Mouse (Mus musculus) heart, embryonic 14.5 days (tissue): ENCODE data around the gene Gnl2. TPM values are rescaled to one million over a fixed set of nuclear protein-coding genes. Genes with fewer than 3 reads are reported as not detected.
A peak's percentile ranks its signal among the peaks of the same experiment; 100 is the strongest.

Experiments
- ATAC-seq: fragments of 200-750 bp; cut with Nextera tagmentation; 2 replicates; pipeline ENCODE4 v1.8.0; 2017; ENCODE audit warnings: low read depth, moderate TSS enrichment; ENCODE audit not compliant: insufficient number of reproducible peaks, insufficient read depth, low FRiP score
- H3K27ac ChIP-seq, 2 experiments: fragments of 200-500 bp in 1 of 2; fragments of 300-500 bp in 1 of 2; sonication (generic) in 1 of 2; replicated peaks in 1 of 2; 2 replicates each; pipeline ENCODE4 v1.5.1; 2012 to 2014; ENCODE audit warnings: low read depth in 2 of 2, low read length in 2 of 2, control low read depth in 1 of 2, mild to moderate bottlenecking in 1 of 2, mixed read lengths in 1 of 2; ENCODE audit not compliant: control insufficient read depth in 1 of 2, insufficient read depth in 1 of 2
- H3K27me3 ChIP-seq: fragments of 300-500 bp; sonication (generic); 2 replicates; pipeline ENCODE4 v1.6.1; 2014; ENCODE audit warnings: mild to moderate bottlenecking, low read length, control low read depth; ENCODE audit not compliant: control insufficient read depth, insufficient read depth
- H3K36me3 ChIP-seq: fragments of 300-500 bp; sonication (generic); 2 replicates; pipeline ENCODE4 v1.6.1; 2014; ENCODE audit warnings: mild to moderate bottlenecking, control low read depth, low read length, mixed read lengths; ENCODE audit not compliant: control insufficient read depth, insufficient read depth
- H3K4me1 ChIP-seq, 2 experiments: fragments of 200-500 bp in 1 of 2; fragments of 300-500 bp in 1 of 2; sonication (generic) in 1 of 2; 2 replicates each; pipeline ENCODE4 v1.6.1; 2012 to 2014; ENCODE audit warnings: low read length in 2 of 2, control low read depth in 1 of 2, mixed read lengths in 1 of 2; ENCODE audit not compliant: control insufficient read depth in 2 of 2, insufficient read depth in 2 of 2
- H3K4me2 ChIP-seq: fragments of 300-500 bp; sonication (generic); 2 replicates; pipeline ENCODE4 v1.6.1; 2014; ENCODE audit warnings: mild to moderate bottlenecking, low read length
- H3K4me3 ChIP-seq, 2 experiments: fragments of 200-500 bp in 1 of 2; fragments of 300-500 bp in 1 of 2; sonication (generic) in 1 of 2; 2 replicates each; pipeline ENCODE4 v1.5.1; 2012 to 2014; ENCODE audit warnings: low read length in 2 of 2, mild to moderate bottlenecking in 2 of 2, control low read depth in 1 of 2, low read depth in 1 of 2, moderate library complexity in 1 of 2; ENCODE audit not compliant: control insufficient read depth in 1 of 2, insufficient read depth in 1 of 2
- H3K9ac ChIP-seq: fragments of 300-500 bp; sonication (generic); 2 replicates; pipeline ENCODE4 v1.6.1; 2014; ENCODE audit warnings: mild to moderate bottlenecking, low read length
- H3K9me3 ChIP-seq: fragments of 300-500 bp; sonication (generic); 2 replicates; pipeline ENCODE4 v1.6.1; 2016; ENCODE audit warnings: low read length, control low read depth; ENCODE audit not compliant: control insufficient read depth
- WGBS: fragments of 180-500 bp; shearing (Covaris S2); extraction: QIAGEN DNeasy Blood & Tissue Kit; methylation state at CpG from one replicate; pipeline ENCODE4 v1.1.7; 2014; 5-methylcytosine and 5-hydroxymethylcytosine counted together
- polyA plus RNA-seq: library from polyadenylated mRNA; unstranded; fragments of >200 nt; fragmentation: Nextera tagmentation; extraction: Ambion mirVana; gene quantifications from 2 replicates; pipeline ENCODE4 v1.2.1, GENCODE M21; 2014

Gene Gnl2
- polyA plus RNA-seq, 1 experiment from 2014 or later, result 58.5 TPM

DNA sequence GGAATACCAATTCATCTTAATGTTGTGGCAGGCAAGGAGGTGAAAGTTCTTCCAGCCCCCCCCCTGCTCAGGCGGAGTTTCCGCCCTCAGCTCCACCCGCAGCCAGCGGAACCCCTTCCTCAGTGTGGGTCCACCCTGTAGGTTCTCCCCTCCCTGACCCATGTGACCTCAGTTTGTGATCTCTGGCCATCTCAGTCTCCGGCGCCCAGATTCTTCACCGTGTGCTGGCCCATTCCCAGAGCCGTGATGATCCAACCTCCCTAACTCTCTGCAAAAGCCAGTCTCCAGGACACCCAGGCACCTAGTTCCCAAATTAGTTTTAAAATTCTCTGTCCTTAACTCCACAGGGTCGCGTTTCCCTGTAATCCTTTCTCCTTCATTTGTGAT lies 28.7 kb upstream of the Gnl2 start:
- H3K36me3 ChIP-seq, result no peaks in the 10 kb centered on the region
- WGBS, result 7% methylated on average over 10 of the region's 10 CpGs
- no peak overlapping the region for H3K27ac ChIP-seq
- H3K4me3 ChIP-seq, result no peak overlapping the region
- H3K4me2 ChIP-seq, result no peak overlapping the region; the same call in 1 of the 2 replicates
- no peak overlapping the region for H3K9ac ChIP-seq
- no peak for ATAC-seq
- H3K27me3 ChIP-seq, result peaks cover 89% of the 10 kb centered on the region
- peaks cover 4 to 11% of the 10 kb centered on the region in 2 experiments; a peak in 3 of 4 replicates for H3K4me1 ChIP-seq
- H3K9me3 ChIP-seq, result no peaks in the 10 kb centered on the region

DNA sequence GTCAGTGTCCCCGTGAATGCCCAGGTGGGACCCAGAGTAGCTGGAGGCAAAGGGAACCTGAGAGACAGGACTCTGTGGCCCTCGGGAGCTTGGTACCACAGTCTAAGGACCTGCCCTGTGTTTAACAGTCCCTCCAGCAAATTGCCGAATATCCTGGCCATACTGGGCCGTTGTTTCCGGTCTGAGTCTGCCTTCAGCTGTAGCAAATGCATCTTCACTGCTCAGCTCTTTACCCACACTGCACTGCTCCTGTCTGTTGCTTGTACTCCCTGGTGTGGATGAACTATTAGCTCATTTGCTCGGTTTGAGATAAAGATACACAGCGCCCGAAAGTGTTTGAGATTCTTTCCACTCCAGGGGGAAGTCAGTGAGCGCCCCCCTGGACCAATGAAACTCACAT lies 28.0 kb upstream of the Gnl2 start:
- WGBS, result 14% methylated on average over 9 of the region's 9 CpGs
- Histone ChIP-seq H3K27ac (no peak overlapping the region), H3K9me3 (no peaks in the 10 kb centered on the region), H3K27me3 (peaks cover 87% of the 10 kb centered on the region), H3K36me3 (no peaks in the 10 kb centered on the region), H3K9ac (no peak overlapping the region), H3K4me2 (no peak overlapping the region; the same call in 1 of the 2 replicates), H3K4me1 (peaks cover 4 to 11% of the 10 kb centered on the region in 2 experiments; a peak in 3 of 4 replicates), H3K4me3 (no peak overlapping the region)
- no peak for ATAC-seq

DNA sequence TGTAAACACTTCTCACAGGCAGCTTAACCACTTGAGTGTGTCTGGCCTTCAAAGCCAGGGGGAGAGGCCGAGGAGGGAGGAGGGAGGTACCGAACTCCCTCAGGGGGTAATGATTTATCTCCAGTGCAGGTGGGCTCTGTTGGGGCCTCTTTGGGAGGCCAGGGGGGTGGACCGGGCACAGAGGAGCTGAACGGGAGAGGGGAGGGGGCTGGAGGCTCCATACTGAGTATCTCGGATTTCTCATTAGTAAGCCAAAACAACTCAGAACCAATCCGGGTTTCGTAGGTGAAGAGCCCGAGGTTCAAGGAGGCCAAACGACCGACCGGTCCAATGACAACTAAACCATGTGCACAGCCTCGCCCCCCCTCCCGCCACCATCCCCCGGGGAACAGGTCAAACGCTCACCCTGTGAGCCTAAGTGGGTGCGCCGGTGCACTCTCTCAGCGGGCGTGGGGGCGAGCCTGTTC lies 26.6 kb upstream of the Gnl2 start:
- Histone ChIP-seq H3K4me2 (peak overlapping the region; percentile 53), H3K27ac (no peak overlapping the region), H3K36me3 (no peaks in the 10 kb centered on the region), H3K4me1 (peaks cover 4 to 11% of the 10 kb centered on the region in 2 experiments; a peak in 3 of 4 replicates), H3K27me3 (peaks cover 73% of the 10 kb centered on the region), H3K9ac (no peak overlapping the region), H3K9me3 (no peaks in the 10 kb centered on the region), H3K4me3 (0 out of 4 replicates have a peak overlapping the region, but pooled peaks of 1 of the 2 experiments have one; percentile 12)
- 2% methylated on average over 20 of the region's 20 CpGs for whole genome bisulfite sequencing
- ATAC-seq, result no peak

DNA sequence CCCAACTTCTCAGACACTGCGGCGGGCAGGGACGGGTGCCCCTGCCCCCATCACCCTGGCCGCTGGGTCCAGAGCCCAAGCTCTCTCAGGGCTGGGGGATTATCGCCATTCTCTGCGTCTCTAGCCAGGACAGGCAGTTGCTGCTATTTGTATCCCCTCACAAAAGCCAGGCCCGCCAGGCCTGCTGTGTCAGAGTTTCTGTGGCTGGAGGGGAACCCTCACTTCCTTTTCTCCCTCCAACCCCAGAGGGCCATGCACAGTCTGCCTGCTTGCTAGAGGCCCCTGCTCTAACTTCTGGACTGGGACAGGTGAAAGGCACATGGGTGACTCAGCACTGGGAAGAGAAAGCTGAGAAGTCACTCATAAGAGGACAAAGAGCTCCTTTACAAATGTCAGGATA lies 26.1 kb upstream of the Gnl2 start:
- peak overlapping the region; percentile 53 for H3K4me2 ChIP-seq
- H3K27me3 ChIP-seq, result peaks cover 69% of the 10 kb centered on the region
- WGBS, result 3% methylated on average over 7 of the region's 7 CpGs

DNA sequence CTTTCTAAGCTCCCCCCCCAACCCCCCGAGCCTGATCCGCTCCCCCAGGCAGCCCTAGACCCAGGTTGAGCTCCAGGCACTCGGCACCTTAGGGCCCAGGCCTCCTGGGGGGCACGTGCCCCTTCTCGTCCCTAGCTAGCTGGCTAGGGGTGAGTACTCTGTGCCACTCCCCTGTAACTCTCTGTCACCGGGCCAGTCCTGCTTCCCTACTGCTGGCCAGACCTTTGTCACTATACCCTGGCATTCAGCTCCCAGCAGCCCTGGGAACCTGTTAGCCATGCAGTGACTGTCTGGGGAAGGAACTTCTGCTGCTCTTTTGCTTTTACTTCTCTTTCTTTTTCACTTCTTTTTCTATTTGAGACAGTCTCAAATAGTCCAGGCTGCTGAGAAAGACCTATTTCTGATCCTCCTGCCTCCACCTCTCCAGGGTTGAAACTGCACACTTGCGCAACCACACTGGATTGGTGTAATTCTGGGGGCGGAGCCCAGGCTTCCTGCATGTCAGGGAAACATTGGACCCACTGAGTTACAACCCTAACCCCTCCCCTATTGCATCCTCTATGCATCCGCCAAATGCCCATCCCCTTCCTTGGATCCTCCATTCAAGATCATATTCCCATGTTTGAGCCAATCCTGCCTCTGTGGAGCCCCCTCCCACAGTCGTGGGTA lies 18.8 kb upstream of the Gnl2 start:
- 64% methylated on average over 10 of the region's 10 CpGs for WGBS
- Histone ChIP-seq H3K4me2 (no peak overlapping the region), H3K27me3 (peaks cover 6% of the 10 kb centered on the region; the same call in 1 of the 2 replicates), H3K27ac (no peak overlapping the region), H3K36me3 (no peaks in the 10 kb centered on the region), H3K4me3 (no peak overlapping the region), H3K4me1 (no peaks in the 10 kb centered on the region), H3K9me3 (no peaks in the 10 kb centered on the region), H3K9ac (no peak overlapping the region)
- ATAC-seq, result no peak

More for the DNA sequence above, 26.1 kb upstream of the Gnl2 start:
- Histone ChIP-seq H3K36me3 (no peaks in the 10 kb centered on the region), H3K27ac (no peak overlapping the region), H3K9me3 (no peaks in the 10 kb centered on the region), H3K4me1 (peaks cover 4 to 11% of the 10 kb centered on the region in 2 experiments; a peak in 3 of 4 replicates), H3K9ac (no peak overlapping the region), H3K4me3 (0 out of 4 replicates have a peak overlapping the region, but pooled peaks of 1 of the 2 experiments have one; percentile 12)
- no peak for ATAC-seq

DNA sequence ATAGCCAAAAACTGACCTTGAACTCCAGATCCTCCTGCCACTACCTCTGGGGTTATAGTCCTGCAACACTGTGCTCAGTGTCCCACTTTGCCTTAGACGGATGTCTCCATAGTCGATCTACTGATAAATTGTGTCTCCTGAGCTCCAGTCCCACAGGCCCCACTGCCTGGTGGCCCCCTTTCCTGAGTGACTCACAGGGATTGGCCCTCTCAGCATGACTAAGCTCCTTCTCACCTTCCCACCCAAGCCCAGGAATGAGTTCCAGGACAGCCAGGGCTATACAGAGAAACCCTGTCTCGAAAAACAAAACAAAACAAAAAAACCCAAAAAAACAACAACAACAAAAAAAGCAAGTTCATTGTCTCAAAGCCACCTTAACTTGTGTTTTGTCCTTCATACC lies 16.8 kb upstream of the Gnl2 start:
- Histone ChIP-seq H3K4me2 (no peak overlapping the region), H3K36me3 (no peaks in the 10 kb centered on the region), H3K9me3 (no peaks in the 10 kb centered on the region), H3K4me1 (no peaks in the 10 kb centered on the region), H3K4me3 (no peak overlapping the region), H3K9ac (no peak overlapping the region), H3K27me3 (peaks cover 4% of the 10 kb centered on the region), H3K27ac (no peak overlapping the region)
- ATAC-seq, result no peak
- 68% methylated on average over 3 of the region's 3 CpGs for WGBS

DNA sequence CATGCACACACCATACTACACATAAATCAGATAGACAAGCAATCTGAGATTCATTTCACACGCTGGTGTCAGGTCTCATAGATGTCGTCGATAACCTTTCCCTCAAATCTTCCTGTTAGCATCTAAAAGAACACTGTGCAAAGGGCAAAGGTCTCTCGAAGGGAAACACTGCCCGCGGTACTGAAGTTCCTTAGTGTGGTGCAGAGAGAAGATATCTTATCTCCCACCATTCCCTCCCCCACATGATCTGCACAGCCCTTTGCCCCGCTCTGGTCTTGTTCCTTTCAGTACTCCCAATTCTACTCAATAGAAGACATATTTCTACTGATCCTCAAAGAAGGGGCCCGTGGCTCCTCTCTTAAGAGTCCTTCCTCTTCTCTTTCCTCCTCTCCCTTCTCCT lies 13.4 kb upstream of the Gnl2 start:
- 28% methylated on average over 8 of the region's 8 CpGs for WGBS
- no peak for ATAC-seq

More for the DNA sequence above, 13.4 kb upstream of the Gnl2 start:
- Histone ChIP-seq H3K4me1 (no peaks in the 10 kb centered on the region; a peak in 1 of 4 replicates), H3K9me3 (no peaks in the 10 kb centered on the region), H3K4me2 (no peak overlapping the region), H3K4me3 (no peak overlapping the region), H3K36me3 (no peaks in the 10 kb centered on the region), H3K27ac (no peak overlapping the region), H3K27me3 (peaks cover 37% of the 10 kb centered on the region), H3K9ac (no peak overlapping the region)
